Mouse (Mus musculus) central nervous system, embryonic 18 days (tissue): ENCODE results near the gene Cd3g. TPM values are rescaled to one million over a fixed set of nuclear protein-coding genes. Genes with fewer than 3 reads are reported as not detected.

Experiments
- polyA plus RNA-seq: library from polyadenylated mRNA; depleted of rRNA; stranded (reverse); fragments of >200 nt; gene quantifications from 2 replicates; pipeline ENCODE4 v1.2.3, GENCODE M21; 2012; rRNA removed

Gene Cd3g
- not detected in 2 replicates for polyA plus RNA-seq

DNA sequence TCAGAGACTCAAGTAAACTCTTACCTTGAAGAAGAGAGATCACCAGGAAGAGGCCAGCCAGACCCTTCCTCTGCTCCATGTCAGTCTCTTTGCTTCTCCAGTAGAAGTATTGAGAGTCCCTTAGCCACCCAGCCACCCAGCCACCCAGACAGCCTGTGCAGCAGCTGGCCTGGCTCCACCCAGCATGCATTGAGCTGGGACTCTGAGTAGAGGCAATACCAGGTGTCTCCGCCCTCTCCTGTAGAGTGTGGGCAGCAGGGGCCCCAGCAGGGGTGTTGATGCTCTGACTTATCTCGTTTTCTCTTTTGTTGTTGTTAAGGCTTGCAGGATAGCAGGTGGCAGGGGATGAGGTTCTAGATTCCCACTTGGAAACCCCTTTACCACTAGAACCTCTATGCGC, at the start of gene Cd3g:
Gene Cd3g (minus strand): TSS at position 190 of the 400 bp plus-strand sequence.

DNA sequence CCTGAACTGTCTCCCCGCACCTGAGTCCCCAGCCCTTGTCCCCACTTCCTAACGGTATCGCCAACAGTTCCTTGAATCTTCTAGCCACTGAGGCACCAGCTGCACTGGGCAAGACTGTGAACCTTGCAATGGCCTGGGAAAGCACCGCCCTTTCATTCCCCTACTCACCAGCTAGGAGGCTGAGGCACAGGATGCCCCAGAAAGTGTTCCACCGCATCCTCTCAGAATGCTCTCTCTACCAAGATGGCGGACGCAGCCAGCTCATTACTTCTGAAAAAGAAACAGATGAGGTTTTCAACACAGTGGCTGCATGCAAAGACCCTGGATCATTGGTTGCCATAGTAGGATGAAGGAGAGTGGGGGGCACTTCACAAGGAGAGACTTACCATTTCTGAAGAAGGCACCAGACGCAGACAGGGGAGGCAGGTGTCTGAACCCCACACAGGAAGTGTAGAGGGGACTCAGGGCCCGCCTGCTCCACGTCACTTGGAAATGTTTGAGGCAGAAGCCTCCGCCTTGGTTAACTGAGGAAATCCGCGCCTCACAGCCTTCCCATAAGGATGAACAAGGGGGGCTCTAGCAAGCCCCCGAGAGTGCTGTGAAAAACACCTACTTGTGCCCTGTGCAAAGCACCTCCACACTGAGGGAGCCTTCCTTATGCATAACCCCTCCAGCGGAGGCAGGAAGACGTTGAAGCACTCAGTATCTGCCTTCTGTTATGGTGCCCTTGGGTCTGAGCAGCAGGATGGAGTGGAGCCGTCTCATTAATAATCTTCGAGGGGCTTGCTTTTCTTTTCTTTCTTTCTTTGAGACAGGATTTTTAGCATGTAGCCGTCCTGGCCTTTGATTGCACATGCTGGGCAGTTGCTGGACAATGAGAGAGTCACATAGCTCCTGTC, 29.2 kb upstream of the Cd3g start, which contains the start of gene Cd3e:
Gene Cd3e (minus strand): TSS at position 448 of the 899 bp plus-strand sequence.

DNA sequence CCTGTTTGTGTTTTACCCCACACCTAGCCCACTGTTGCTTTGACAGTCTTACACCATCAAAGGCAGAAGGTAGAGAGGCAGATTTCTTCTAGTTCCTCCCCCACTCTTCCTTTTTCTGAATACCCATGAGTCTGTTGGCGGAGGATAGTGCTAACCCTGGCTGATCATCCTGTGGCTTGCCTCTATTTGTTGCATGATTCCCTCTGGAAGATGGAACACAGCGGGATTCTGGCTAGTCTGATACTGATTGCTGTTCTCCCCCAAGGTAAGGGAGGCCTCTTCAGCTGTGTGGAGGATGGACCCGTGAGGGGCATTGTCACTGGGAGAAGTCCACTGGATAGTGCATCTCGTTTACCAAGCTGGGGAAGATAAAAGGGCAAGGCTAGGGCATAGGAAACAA, 1.4 kb upstream of the Cd3g start, which contains the start of gene Cd3d:
Gene Cd3d (plus strand): TSS at position 111 of the 400 bp plus-strand sequence.

DNA sequence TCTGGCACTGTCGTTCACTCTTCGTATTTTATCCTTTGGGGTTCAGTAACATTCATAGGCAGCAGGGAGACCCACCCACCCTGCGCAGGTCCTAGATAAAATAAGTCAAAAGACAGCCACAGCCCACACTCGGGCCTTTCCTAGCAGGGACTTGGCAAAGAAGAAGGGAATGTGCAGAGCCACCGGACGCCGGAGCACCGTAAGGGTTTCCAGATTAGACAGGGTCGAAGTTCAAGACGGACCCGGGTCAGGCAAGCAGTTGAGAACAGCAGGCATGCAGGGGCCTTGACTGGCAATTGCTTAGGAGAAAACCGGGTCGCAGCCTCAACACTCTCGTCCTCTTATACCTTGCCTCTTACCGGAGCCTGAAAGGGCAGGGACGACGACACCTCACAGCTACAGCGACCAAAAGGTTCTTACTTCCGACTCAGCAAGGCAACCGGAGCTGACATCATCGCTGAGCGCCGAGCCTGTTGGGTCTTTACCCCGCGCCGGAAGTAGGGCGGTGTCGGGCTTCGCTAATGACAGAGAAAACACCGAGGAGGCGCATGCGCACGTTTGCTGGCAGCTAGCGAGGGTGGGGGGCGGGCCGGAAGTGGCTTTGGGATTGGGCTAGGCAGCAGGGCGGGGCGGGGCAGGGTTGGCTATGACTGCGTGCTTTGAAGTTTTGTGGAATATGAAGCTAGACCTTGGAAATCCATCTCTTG, 15.0 kb downstream of the Cd3g start, which contains the start of gene Ube4a:
Gene Ube4a (minus strand): TSS at position 475 of the 707 bp plus-strand sequence.

DNA sequence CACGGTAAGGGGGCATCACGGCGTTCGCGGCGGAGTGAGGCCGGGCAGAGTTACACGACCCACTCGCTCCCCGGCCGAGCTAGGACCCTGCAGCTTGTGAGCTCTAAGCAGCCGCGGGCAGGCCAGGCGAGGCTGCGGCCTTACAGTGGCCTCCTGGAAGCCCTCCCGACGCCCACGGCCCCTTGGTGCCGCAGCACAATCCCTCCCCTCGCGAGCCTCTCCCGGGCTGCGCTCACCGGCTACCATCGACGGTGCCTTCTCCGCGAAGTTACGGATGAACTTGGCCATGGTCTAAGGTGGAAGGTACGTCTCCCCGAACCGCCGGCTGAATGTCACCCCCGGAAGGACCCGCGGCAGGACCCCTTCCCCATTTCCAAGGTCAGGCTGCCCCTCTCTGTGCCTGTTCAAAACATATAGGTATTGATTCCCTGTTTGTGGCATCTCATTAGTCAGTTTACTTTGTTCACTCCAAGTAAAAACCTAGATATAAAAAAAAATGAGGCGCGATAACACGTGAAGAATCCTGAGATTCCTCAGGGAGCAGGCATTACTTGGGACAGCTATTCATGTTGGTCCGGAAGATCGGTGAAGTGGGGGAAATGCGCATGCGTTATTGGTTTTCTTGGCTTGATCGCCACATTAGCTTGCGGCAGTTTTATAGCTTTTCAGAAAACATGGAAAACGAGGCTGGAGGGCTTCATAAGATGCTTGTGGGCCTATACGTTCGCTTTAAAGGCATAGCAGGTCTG, 59.7 kb downstream of the Cd3g start, which contains the start of gene Atp5l:
Gene Atp5l (minus strand): TSS at position 369 of the 749 bp plus-strand sequence.

Other genes with a start within 250 kb of the Cd3g start
- 120 and 130 TPM in 2 replicates for gene Phldb1, start 245.2 kb downstream of the Cd3g start, polyA plus RNA-seq
- 60.5 and 65.2 TPM in 2 replicates for gene Arcn1, start 212.6 kb downstream of the Cd3g start, polyA plus RNA-seq
- gene Ift46, start 212.5 kb downstream of the Cd3g start, polyA plus RNA-seq, result 133 and 134 TPM in 2 replicates
- gene Tmem25, start 181.1 kb downstream of the Cd3g start, polyA plus RNA-seq, result 37.2 and 38.0 TPM in 2 replicates
- 0.95 and 1.4 TPM in 2 replicates for gene Ttc36, start 177.4 kb downstream of the Cd3g start, polyA plus RNA-seq
- gene Kmt2a, start 99.1 kb downstream of the Cd3g start, polyA plus RNA-seq, result 24.3 and 28.4 TPM in 2 replicates
- 674 and 804 TPM in 2 replicates for gene Atp5l, start 59.7 kb downstream of the Cd3g start, polyA plus RNA-seq
- gene Ube4a, start 14.8 kb downstream of the Cd3g start, polyA plus RNA-seq, result 26.6 and 29.3 TPM in 2 replicates
- not detected in 2 replicates for gene Cd3d, start 1.4 kb upstream of the Cd3g start, polyA plus RNA-seq
- not detected in 2 replicates for gene Cd3e, start 29.2 kb upstream of the Cd3g start, polyA plus RNA-seq
- 1.6 and 4.1 TPM in 2 replicates for gene Mpzl2, start 59.4 kb upstream of the Cd3g start, polyA plus RNA-seq
- gene Mpzl3, start 74.8 kb upstream of the Cd3g start, polyA plus RNA-seq, result 0.90 and 1.2 TPM in 2 replicates
- gene Jaml, start 98.8 kb upstream of the Cd3g start, polyA plus RNA-seq, result 0.07 and 0.17 TPM in 2 replicates
- 10.3 and 10.8 TPM in 2 replicates for gene Scn2b, start 137.4 kb upstream of the Cd3g start, polyA plus RNA-seq
- 0.38 and 0.80 TPM in 2 replicates for gene Scn4b, start 158.0 kb upstream of the Cd3g start, polyA plus RNA-seq
- gene BC049352, start 201.6 kb upstream of the Cd3g start, polyA plus RNA-seq, result 0.32 and 0.51 TPM in 2 replicates
- gene Tmprss4, start 223.7 kb upstream of the Cd3g start, polyA plus RNA-seq, result 0.14 TPM in 1 of 2 replicates, not detected in the other